Mouse (Mus musculus) MEL (cell line): ENCODE measurements at regions not wholly inside any gene's neighbourhood (a gene's known extent, or its start where the extent isn't known, plus 50 kb on each side); places are given as distances from the start of the nearest gene placed in this dataset.

ENCODE experiments used
- DNase-seq: peaks from one replicate; pipeline ENCODE4 v3.0.0; 2011; ENCODE audit warnings: low read depth, low spot score
- H3K27ac ChIP-seq: 2 replicates; pipeline ENCODE4 v1.5.1; 2012; ENCODE audit warnings: low read depth, mild to moderate bottlenecking, control low read depth, low read length, moderate library complexity; ENCODE audit not compliant: control insufficient read depth
- H3K27me3 ChIP-seq, 2 experiments: fragments of 150-350 bp in 1 of 2; sonication (generic) in 1 of 2; 2 replicates each; pipeline ENCODE4 v1.6.1; 2012; ENCODE audit warnings: low read length in 2 of 2, mild to moderate bottlenecking in 2 of 2, improper control_type of control experiment in 1 of 2, moderate library complexity in 1 of 2; ENCODE audit not compliant: insufficient read depth in 2 of 2, control insufficient read depth in 1 of 2
- H3K36me3 ChIP-seq, 2 experiments: 2 replicates each; pipeline ENCODE4 v1.6.1; 2012 to 2014; ENCODE audit warnings: low read length in 2 of 2, improper control_type of control experiment in 1 of 2, inconsistent platforms in 1 of 2, mild to moderate bottlenecking in 1 of 2; ENCODE audit not compliant: insufficient read depth in 2 of 2, control insufficient read depth in 1 of 2
- H3K4me1 ChIP-seq, 2 experiments: fragments of 150-350 bp in 1 of 2; sonication (generic) in 1 of 2; 2 replicates each; pipeline ENCODE4 v1.6.1; 2012; ENCODE audit warnings: low read length in 2 of 2, improper control_type of control experiment in 1 of 2, mild to moderate bottlenecking in 1 of 2; ENCODE audit not compliant: insufficient read depth in 2 of 2, control insufficient read depth in 1 of 2
- H3K4me3 ChIP-seq, 2 experiments: fragments of 150-350 bp in 1 of 2; sonication (generic) in 1 of 2; 2 replicates each; pipeline ENCODE4 v1.5.1; 2012; ENCODE audit warnings: low read depth in 2 of 2, low read length in 2 of 2, mild to moderate bottlenecking in 2 of 2, moderate library complexity in 2 of 2, control low read depth in 1 of 2, improper control_type of control experiment in 1 of 2; ENCODE audit not compliant: control insufficient read depth in 1 of 2, insufficient read depth in 1 of 2
- H3K79me2 ChIP-seq: 2 replicates; pipeline ENCODE4 v1.6.1; 2012; ENCODE audit warnings: mild to moderate bottlenecking, low read length, moderate library complexity; ENCODE audit not compliant: control insufficient read depth, poor library complexity, insufficient read depth
- H3K9ac ChIP-seq: 2 replicates; pipeline ENCODE4 v1.6.1; 2012; ENCODE audit warnings: low read depth, mild to moderate bottlenecking, control low read depth, low read length, moderate library complexity; ENCODE audit not compliant: control insufficient read depth, poor library complexity, severe bottlenecking
- H3K9me3 ChIP-seq: fragments of 150-350 bp; sonication (generic); replicated peaks from 2 replicates; pipeline ENCODE4 v1.6.1; 2012; ENCODE audit warnings: mild to moderate bottlenecking, low read length, improper control_type of control experiment, moderate library complexity; ENCODE audit not compliant: insufficient read depth
- BHLHE40 ChIP-seq: IDR thresholded peaks from 2 replicates; pipeline ENCODE4 v1.6.1; 2012; ENCODE audit warnings: low read depth, mild to moderate bottlenecking, inconsistent platforms, low read length, improper control_type of control experiment, borderline replicate concordance
- CHD1 ChIP-seq: IDR thresholded peaks from 2 replicates; pipeline ENCODE4 v1.6.1; 2012; ENCODE audit warnings: low read depth, mild to moderate bottlenecking, inconsistent platforms, low read length, improper control_type of control experiment
- CHD2 ChIP-seq: IDR thresholded peaks from 2 replicates; pipeline ENCODE4 v1.6.1; 2011; ENCODE audit warnings: low read length, improper control_type of control experiment
- CTCF ChIP-seq, 3 experiments: IDR thresholded peaks in 2 of 3; conservative IDR thresholded peaks in 1 of 3; 2 replicates each; pipeline ENCODE4 v1.5.1; 2011 to 2012; ENCODE audit warnings: low read length in 3 of 3, low read depth in 2 of 3, mild to moderate bottlenecking in 2 of 3, improper control_type of control experiment in 1 of 3, inconsistent platforms in 1 of 3, mixed read lengths in 1 of 3, moderate library complexity in 1 of 3; ENCODE audit not compliant: control insufficient read depth in 1 of 3, insufficient read depth in 1 of 3, poor library complexity in 1 of 3, severe bottlenecking in 1 of 3
- E2F4 ChIP-seq: IDR thresholded peaks from 2 replicates; pipeline ENCODE4 v1.6.1; 2011; ENCODE audit warnings: low read depth, low read length, improper control_type of control experiment, borderline replicate concordance
- ELF1 ChIP-seq: IDR thresholded peaks from 2 replicates; pipeline ENCODE4 v1.6.1; 2014; ENCODE audit warnings: low read depth, mild to moderate bottlenecking, inconsistent platforms, low read length, improper control_type of control experiment, moderate library complexity
- EP300 ChIP-seq, 2 experiments: IDR thresholded peaks; 2 replicates each; pipeline ENCODE4 v1.6.1; 2011; ENCODE audit warnings: improper control_type of control experiment in 2 of 2, low read length in 2 of 2, low read depth in 1 of 2, mild to moderate bottlenecking in 1 of 2
- ETS1 ChIP-seq: IDR thresholded peaks from 2 replicates; pipeline ENCODE4 v1.6.1; 2012; ENCODE audit warnings: low read depth, mild to moderate bottlenecking, inconsistent platforms, low read length, improper control_type of control experiment, moderate library complexity
- GATA1 ChIP-seq: IDR thresholded peaks from 2 replicates; pipeline ENCODE4 v1.6.1; 2011; ENCODE audit warnings: low read depth, low read length, improper control_type of control experiment
- HCFC1 ChIP-seq: IDR thresholded peaks from 2 replicates; pipeline ENCODE4 v1.6.1; 2012; ENCODE audit warnings: low read depth, mild to moderate bottlenecking, inconsistent platforms, low read length, improper control_type of control experiment, moderate library complexity
- KAT2A ChIP-seq: conservative IDR thresholded peaks from 2 replicates; pipeline ENCODE4 v1.6.1; 2012; ENCODE audit warnings: low read depth, low read length, improper control_type of control experiment, inconsistent platforms
- MAFK ChIP-seq: IDR thresholded peaks from 2 replicates; pipeline ENCODE4 v1.6.1; 2011; ENCODE audit warnings: low read depth, mild to moderate bottlenecking, low read length, improper control_type of control experiment, borderline replicate concordance
- MAX ChIP-seq: IDR thresholded peaks from 2 replicates; pipeline ENCODE4 v1.6.1; 2011; ENCODE audit warnings: low read length, improper control_type of control experiment
- MXI1 ChIP-seq: IDR thresholded peaks from 2 replicates; pipeline ENCODE4 v1.6.1; 2011; ENCODE audit warnings: mild to moderate bottlenecking, low read depth, low read length, improper control_type of control experiment
- MYB ChIP-seq: IDR thresholded peaks from 2 replicates; pipeline ENCODE4 v1.6.1; 2011; ENCODE audit warnings: mild to moderate bottlenecking, low read depth, low read length, improper control_type of control experiment
- MYC ChIP-seq: IDR thresholded peaks from 2 replicates; pipeline ENCODE4 v1.6.1; 2011; ENCODE audit warnings: low read depth, mild to moderate bottlenecking, low read length, improper control_type of control experiment, moderate library complexity
- NELFE ChIP-seq: IDR thresholded peaks from 2 replicates; pipeline ENCODE4 v1.6.1; 2011; ENCODE audit warnings: low read depth, low read length, improper control_type of control experiment
- NRF1 ChIP-seq: IDR thresholded peaks from 2 replicates; pipeline ENCODE4 v1.6.1; 2014; ENCODE audit warnings: low read depth, mild to moderate bottlenecking, inconsistent platforms, low read length, improper control_type of control experiment, moderate library complexity; ENCODE audit not compliant: poor library complexity, insufficient read depth, severe bottlenecking
- POLR2A ChIP-seq, 2 experiments: IDR thresholded peaks; 2 replicates each; pipeline ENCODE4 v1.6.1; 2011 to 2012; ENCODE audit warnings: low read length in 2 of 2, mild to moderate bottlenecking in 2 of 2, control low read depth in 1 of 2, improper control_type of control experiment in 1 of 2, low read depth in 1 of 2, moderate library complexity in 1 of 2; ENCODE audit not compliant: control insufficient read depth in 1 of 2, insufficient read depth in 1 of 2, poor library complexity in 1 of 2
- POLR2AphosphoS2 ChIP-seq: IDR thresholded peaks from 2 replicates; pipeline ENCODE4 v1.6.1; 2011; ENCODE audit warnings: low read length, improper control_type of control experiment
- SMC3 ChIP-seq: IDR thresholded peaks from 2 replicates; pipeline ENCODE4 v1.6.1; 2011; ENCODE audit warnings: low read depth, low read length, improper control_type of control experiment
- TAL1 ChIP-seq: IDR thresholded peaks from 2 replicates; pipeline ENCODE4 v1.6.1; 2012; ENCODE audit warnings: mild to moderate bottlenecking, inconsistent platforms, low read length, moderate library complexity, mixed read lengths
- TBP ChIP-seq: IDR thresholded peaks from 2 replicates; pipeline ENCODE4 v1.8.0; 2011; ENCODE audit warnings: low read depth, low read length, improper control_type of control experiment
- TCF12 ChIP-seq: IDR thresholded peaks from 2 replicates; pipeline ENCODE4 v1.6.1; 2014; ENCODE audit warnings: low read depth, mild to moderate bottlenecking, inconsistent platforms, low read length, improper control_type of control experiment, moderate library complexity
- USF1 ChIP-seq: IDR thresholded peaks from 2 replicates; pipeline ENCODE4 v1.6.1; 2014; ENCODE audit warnings: low read depth, mild to moderate bottlenecking, inconsistent platforms, low read length, improper control_type of control experiment, moderate library complexity
- USF2 ChIP-seq, 2 experiments: IDR thresholded peaks; 2 replicates each; pipeline ENCODE4 v1.6.1; 2011 to 2012; ENCODE audit warnings: improper control_type of control experiment in 2 of 2, low read length in 2 of 2, borderline replicate concordance in 1 of 2, inconsistent platforms in 1 of 2, low read depth in 1 of 2, mild to moderate bottlenecking in 1 of 2; ENCODE audit not compliant: insufficient read depth in 1 of 2
- ZC3H11A ChIP-seq: IDR thresholded peaks from 2 replicates; pipeline ENCODE4 v1.6.1; 2012; ENCODE audit warnings: low read depth, mild to moderate bottlenecking, inconsistent platforms, low read length, improper control_type of control experiment
- ZNF384 ChIP-seq: IDR thresholded peaks from 2 replicates; pipeline ENCODE4 v1.6.1; 2012; ENCODE audit warnings: low read depth, mild to moderate bottlenecking, inconsistent platforms, low read length, improper control_type of control experiment

- no peaks in the 10 kb centered on the region for H3K79me2 ChIP-seq
- H3K36me3 ChIP-seq, result no peaks in the 10 kb centered on the region
- H3K27ac ChIP-seq, result no peak overlapping the region
- no peaks in the 10 kb centered on the region for H3K4me1 ChIP-seq
- H3K9me3 ChIP-seq, result no peaks in the 10 kb centered on the region
- no peak for DNase-seq
- H3K27me3 ChIP-seq, result no peaks in the 10 kb centered on the region; a peak in 1 of 4 replicates
- TF ChIP-seq NRF1, result no peak
- TF ChIP-seq CHD2, result no peak
- TF ChIP-seq ELF1, result no peak
- no peak for TF ChIP-seq SMC3
- no peak for TF ChIP-seq ETS1
- no peak for TF ChIP-seq ZNF384
- TF ChIP-seq ZC3H11A, result no peak
- TF ChIP-seq MXI1, result no peak
- no peak for TF ChIP-seq TAL1
- TF ChIP-seq BHLHE40, result no peak
- no peak for TF ChIP-seq TCF12
- no peak for TF ChIP-seq NELFE
- TF ChIP-seq E2F4, result no peak
- TF ChIP-seq POLR2AphosphoS2, result no peak
- H3K4me3 ChIP-seq, result no peak overlapping the region
- H3K9ac ChIP-seq, result no peak overlapping the region
These were observed 176.0 kb upstream of the Tom1l1 start for GRCm38 (mm10) chr11:90863981-90864760.

DNA sequence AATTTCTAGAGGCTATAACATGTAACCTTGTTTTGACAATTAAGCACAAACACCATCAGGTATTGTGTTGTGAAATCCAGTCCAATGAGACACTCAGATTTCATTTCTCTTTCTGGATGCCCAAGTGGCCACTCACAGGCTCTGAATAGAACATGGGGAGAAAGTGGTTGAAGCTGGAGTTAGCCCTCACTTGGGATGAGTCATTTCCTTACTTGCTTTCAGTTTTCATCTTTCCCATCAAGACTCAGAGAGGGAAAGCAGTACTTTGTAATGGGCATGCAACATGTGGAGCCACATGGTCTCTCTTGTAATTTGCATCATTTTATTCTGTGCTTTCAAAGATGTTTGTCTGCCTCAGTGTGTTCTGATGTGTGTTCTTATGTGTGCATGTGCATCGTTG is 167.6 kb upstream of the Tom1l1 start:
- Histone ChIP-seq H3K36me3 (no peaks in the 10 kb centered on the region), H3K9me3 (no peaks in the 10 kb centered on the region), H3K27me3 (no peaks in the 10 kb centered on the region), H3K79me2 (no peaks in the 10 kb centered on the region), H3K4me1 (no peaks in the 10 kb centered on the region), H3K27ac (no peak overlapping the region), H3K9ac (no peak overlapping the region), H3K4me3 (no peak overlapping the region)
- no peak for DNase-seq
- TF ChIP-seq TBP, result no peak
- TF ChIP-seq USF1, result no peak
- TF ChIP-seq KAT2A, result no peak
- no peak for TF ChIP-seq MYB
- no peak for TF ChIP-seq POLR2A (IDR thresholded peaks at IDR 0.05; ENCODE audit: control insufficient read depth in 1 of 2, insufficient read depth in 1 of 2, low read depth in 1 of 2, low read length in 2 of 2, poor library complexity in 1 of 2)
- TF ChIP-seq ETS1, result no peak
- no peak for TF ChIP-seq GATA1
- TF ChIP-seq MYC, result no peak
- TF ChIP-seq CHD1, result no peak
- no peak for TF ChIP-seq SMC3
- TF ChIP-seq EP300 (IDR thresholded peaks at IDR 0.05; ENCODE audit: low read depth in 1 of 2, low read length in 2 of 2), result no peak
- no peak for TF ChIP-seq HCFC1
- no peak for TF ChIP-seq USF2 (IDR thresholded peaks at IDR 0.05; ENCODE audit: borderline replicate concordance in 1 of 2, insufficient read depth in 1 of 2, low read depth in 1 of 2, low read length in 2 of 2)
- TF ChIP-seq MAFK, result no peak
- TF ChIP-seq E2F4, result no peak
- TF ChIP-seq CTCF (IDR thresholded peaks at IDR 0.05 in 2 of 3, conservative IDR thresholded peaks at IDR 0.05 in 1 of 3; ENCODE audit: control insufficient read depth in 1 of 3, insufficient read depth in 1 of 3, low read depth in 2 of 3, low read length in 3 of 3, poor library complexity in 1 of 3, severe bottlenecking in 1 of 3), result no peak
- no peak for TF ChIP-seq MAX
